Mouse (Mus musculus): ENCODE results near the gene Gpr37l1. TPM values are rescaled to one million over a fixed set of nuclear protein-coding genes. Genes with fewer than 3 reads are reported as not detected.

Gpr37l1 gene
- polyA plus RNA-seq, 1 experiment from 2014 or later, result not detected

DNA sequence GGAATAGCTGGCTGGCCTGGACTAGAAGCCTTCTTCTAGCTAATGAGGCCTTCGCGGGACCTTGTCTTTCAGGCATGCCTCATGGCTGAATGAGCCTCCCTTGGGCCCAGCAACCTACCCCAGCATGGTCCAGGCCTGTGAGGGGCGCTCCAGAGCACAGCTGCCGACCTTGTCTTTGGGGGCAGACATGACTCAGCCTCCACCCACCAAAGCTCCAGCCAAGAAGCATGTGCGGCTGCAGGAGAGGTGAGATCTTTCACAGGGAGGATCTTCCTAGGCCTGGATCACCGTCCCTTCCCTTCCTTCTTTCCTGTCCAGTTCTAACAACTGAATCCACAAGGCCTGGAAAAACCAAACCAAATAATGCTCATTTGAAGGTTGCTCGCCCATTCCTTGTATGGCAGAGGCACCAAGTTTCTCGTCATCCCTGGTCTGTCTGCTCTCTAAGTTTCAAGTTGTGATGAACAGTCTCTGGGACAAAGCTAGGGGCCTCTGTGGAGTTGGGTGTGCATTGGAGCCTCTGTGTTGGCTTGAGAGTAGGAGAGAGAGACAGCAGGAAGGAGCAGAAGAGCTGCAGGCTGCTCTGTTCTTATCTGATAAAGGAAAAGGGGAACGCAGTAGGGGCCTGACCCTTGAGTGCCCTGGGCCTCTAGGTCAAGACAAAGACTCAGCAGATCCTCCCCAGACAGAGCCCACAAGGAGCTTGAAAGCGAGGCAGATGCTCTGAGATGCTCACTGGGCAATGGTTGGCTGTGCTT lies 33.6 kb downstream of the Gpr37l1 start:
- ATAC-seq (ENCODE audit: insufficient number of reproducible peaks, insufficient read depth, low FRiP score, low read depth), result no peak
- WGBS, result 75% methylated on average over 10 of the region's 10 CpGs

DNA sequence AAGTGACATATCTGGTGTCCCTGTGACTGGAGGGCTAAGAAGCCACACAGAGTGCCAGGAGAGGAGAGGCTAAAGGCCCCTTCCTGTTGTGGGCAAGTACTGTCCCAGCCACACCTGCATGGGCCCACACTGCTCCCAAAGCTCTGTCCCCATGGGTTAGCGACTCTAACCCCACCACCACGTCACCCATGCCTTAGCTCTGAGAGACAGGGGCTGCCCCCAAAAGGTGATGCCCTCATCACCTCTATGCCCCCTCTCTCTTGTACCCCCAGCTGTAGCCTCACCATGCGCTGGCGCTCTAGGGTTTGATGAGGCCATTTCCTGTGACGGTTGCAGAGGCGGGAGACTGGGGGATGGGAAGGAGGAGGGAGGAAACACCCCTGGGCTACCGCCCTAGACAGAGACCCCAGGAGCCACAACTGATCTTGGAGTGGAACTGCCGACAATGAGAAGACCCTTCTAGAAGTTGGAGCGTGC lies 34.5 kb downstream of the Gpr37l1 start:
- 78% methylated on average over 9 of the region's 9 CpGs for WGBS
- H3K4me2 ChIP-seq (ENCODE audit: low read length), result no peak overlapping the region
- no peak overlapping the region for H3K4me3 ChIP-seq (ENCODE audit: control insufficient read depth in 1 of 2, insufficient read depth in 1 of 2, low read depth in 1 of 2, low read length in 2 of 2)
- no peak for ATAC-seq (ENCODE audit: insufficient number of reproducible peaks, insufficient read depth, low FRiP score, low read depth)
- peaks cover 32% of the 10 kb centered on the region for H3K27me3 ChIP-seq (ENCODE audit: control insufficient read depth, insufficient read depth, low read length)
- no peaks in the 10 kb centered on the region for H3K36me3 ChIP-seq (ENCODE audit: control insufficient read depth, insufficient read depth, low read length)
- no peak overlapping the region for H3K9ac ChIP-seq (ENCODE audit: low read length)
- peaks cover 18 to 21% of the 10 kb centered on the region in 2 experiments for H3K4me1 ChIP-seq (ENCODE audit: control insufficient read depth in 2 of 2, insufficient read depth in 2 of 2, low read length in 2 of 2)
- H3K9me3 ChIP-seq (ENCODE audit: control insufficient read depth, low read length), result no peaks in the 10 kb centered on the region
- H3K27ac ChIP-seq (replicated peaks in 1 of 2; ENCODE audit: control insufficient read depth in 1 of 2, insufficient read depth in 1 of 2, low read depth in 2 of 2, low read length in 2 of 2), result no peak overlapping the region

More for the DNA sequence above, 33.6 kb downstream of the Gpr37l1 start:
- Histone ChIP-seq H3K9me3 (ENCODE audit: control insufficient read depth, low read length) (no peaks in the 10 kb centered on the region), H3K27me3 (ENCODE audit: control insufficient read depth, insufficient read depth, low read length) (peaks cover 23% of the 10 kb centered on the region), H3K4me1 (ENCODE audit: control insufficient read depth in 2 of 2, insufficient read depth in 2 of 2, low read length in 2 of 2) (peaks cover 18 to 21% of the 10 kb centered on the region in 2 experiments), H3K4me3 (ENCODE audit: control insufficient read depth in 1 of 2, insufficient read depth in 1 of 2, low read depth in 1 of 2, low read length in 2 of 2) (no peak overlapping the region), H3K27ac (replicated peaks in 1 of 2; ENCODE audit: control insufficient read depth in 1 of 2, insufficient read depth in 1 of 2, low read depth in 2 of 2, low read length in 2 of 2) (no peak overlapping the region), H3K4me2 (ENCODE audit: low read length) (no peak overlapping the region), H3K36me3 (ENCODE audit: control insufficient read depth, insufficient read depth, low read length) (no peaks in the 10 kb centered on the region), H3K9ac (ENCODE audit: low read length) (no peak overlapping the region)

DNA sequence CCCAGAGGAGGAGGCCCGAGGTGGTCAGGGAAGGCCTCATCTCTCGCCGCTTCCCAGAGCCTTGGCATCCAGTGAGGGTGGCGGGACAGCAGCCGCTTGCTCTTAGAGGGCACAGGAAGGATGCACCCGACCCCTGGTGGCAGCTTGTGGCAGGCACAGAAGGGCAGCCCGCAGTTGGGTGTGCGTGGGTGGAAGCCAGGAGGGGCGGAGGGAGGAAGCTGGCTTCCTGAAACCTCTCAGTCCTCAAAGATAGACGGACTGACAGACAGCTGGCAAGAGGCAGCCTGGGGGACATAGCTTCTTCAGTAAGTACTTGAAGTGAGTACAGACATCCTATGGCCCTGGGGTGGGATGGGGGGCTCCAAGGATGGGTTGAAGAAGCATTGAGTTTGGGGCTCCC lies 35.0 kb downstream of the Gpr37l1 start, which contains the start of gene Ptpn7:
Gene Ptpn7, plus strand, starts transcription at position 228 of the 400 bp plus-strand sequence.
- no peak within 1 kb of the TSS for H3K27ac ChIP-seq (replicated peaks in 1 of 2; ENCODE audit: control insufficient read depth in 1 of 2, insufficient read depth in 1 of 2, low read depth in 2 of 2, low read length in 2 of 2)
- no peak within 1 kb of the TSS for H3K9ac ChIP-seq (ENCODE audit: low read length)
- H3K36me3 ChIP-seq (ENCODE audit: control insufficient read depth, insufficient read depth, low read length), result no peaks in the 10 kb centered on the region
- peaks cover 36% of the 10 kb centered on the region for H3K27me3 ChIP-seq (ENCODE audit: control insufficient read depth, insufficient read depth, low read length)
- ATAC-seq (ENCODE audit: insufficient number of reproducible peaks, insufficient read depth, low FRiP score, low read depth), result no peak
- H3K9me3 ChIP-seq (ENCODE audit: control insufficient read depth, low read length), result no peaks in the 10 kb centered on the region
- 12% methylated on average over 10 of the region's 10 CpGs for WGBS
- peaks cover 18 to 21% of the 10 kb centered on the region in 2 experiments for H3K4me1 ChIP-seq (ENCODE audit: control insufficient read depth in 2 of 2, insufficient read depth in 2 of 2, low read length in 2 of 2)
- no peak within 1 kb of the TSS for H3K4me2 ChIP-seq (ENCODE audit: low read length)
- no peak within 1 kb of the TSS for H3K4me3 ChIP-seq (ENCODE audit: control insufficient read depth in 1 of 2, insufficient read depth in 1 of 2, low read depth in 1 of 2, low read length in 2 of 2)

DNA sequence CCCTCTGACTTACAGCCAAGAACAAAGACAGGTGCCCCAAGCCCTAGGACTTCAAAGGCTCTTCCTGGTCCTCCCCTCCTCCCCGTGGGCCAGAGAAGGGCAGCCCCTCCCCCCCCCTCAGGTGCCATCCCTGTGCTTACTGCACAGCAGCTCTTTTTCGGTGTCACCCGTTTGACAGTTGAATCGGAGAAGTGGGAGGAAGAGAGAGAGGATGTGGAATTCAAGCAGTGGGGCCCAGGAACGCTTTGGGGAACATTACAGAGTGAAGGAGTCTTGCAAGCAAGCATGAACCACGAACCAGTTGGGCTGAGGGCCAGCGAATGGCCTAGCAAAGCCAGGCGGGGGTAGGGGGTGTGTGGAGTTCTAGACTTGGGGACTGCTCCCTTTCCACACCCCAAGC lies 35.9 kb downstream of the Gpr37l1 start:
- 48% methylated on average over 8 of the region's 8 CpGs for WGBS
- no peak overlapping the region for H3K4me2 ChIP-seq (ENCODE audit: low read length)
- H3K27me3 ChIP-seq (ENCODE audit: control insufficient read depth, insufficient read depth, low read length), result peaks cover 41% of the 10 kb centered on the region
- no peaks in the 10 kb centered on the region for H3K36me3 ChIP-seq (ENCODE audit: control insufficient read depth, insufficient read depth, low read length)
- H3K4me1 ChIP-seq (ENCODE audit: control insufficient read depth in 2 of 2, insufficient read depth in 2 of 2, low read length in 2 of 2), result peaks cover 18 to 25% of the 10 kb centered on the region in 2 experiments
- H3K9ac ChIP-seq (ENCODE audit: low read length), result no peak overlapping the region
- no peaks in the 10 kb centered on the region for H3K9me3 ChIP-seq (ENCODE audit: control insufficient read depth, low read length)
- H3K27ac ChIP-seq (replicated peaks in 1 of 2; ENCODE audit: control insufficient read depth in 1 of 2, insufficient read depth in 1 of 2, low read depth in 2 of 2, low read length in 2 of 2), result no peak overlapping the region
- no peak for ATAC-seq (ENCODE audit: insufficient number of reproducible peaks, insufficient read depth, low FRiP score, low read depth)
- H3K4me3 ChIP-seq (ENCODE audit: control insufficient read depth in 1 of 2, insufficient read depth in 1 of 2, low read depth in 1 of 2, low read length in 2 of 2), result no peak overlapping the region

- Histone ChIP-seq H3K4me2 (ENCODE audit: low read length) (no peak overlapping the region; the same call in 1 of the 2 replicates), H3K27me3 (ENCODE audit: control insufficient read depth, insufficient read depth, low read length) (peaks cover 46% of the 10 kb centered on the region), H3K4me1 (ENCODE audit: control insufficient read depth in 2 of 2, insufficient read depth in 2 of 2, low read length in 2 of 2) (peaks cover 21 to 25% of the 10 kb centered on the region in 2 experiments), H3K9me3 (ENCODE audit: control insufficient read depth, low read length) (no peaks in the 10 kb centered on the region), H3K27ac (replicated peaks in 1 of 2; ENCODE audit: control insufficient read depth in 1 of 2, insufficient read depth in 1 of 2, low read depth in 2 of 2, low read length in 2 of 2) (no peak overlapping the region), H3K9ac (ENCODE audit: low read length) (no peak overlapping the region), H3K4me3 (ENCODE audit: control insufficient read depth in 1 of 2, insufficient read depth in 1 of 2, low read depth in 1 of 2, low read length in 2 of 2) (no peak overlapping the region), H3K36me3 (ENCODE audit: control insufficient read depth, insufficient read depth, low read length) (no peaks in the 10 kb centered on the region)
- 24% methylated on average over 6 of the region's 6 CpGs for WGBS
- no peak for ATAC-seq (ENCODE audit: insufficient number of reproducible peaks, insufficient read depth, low FRiP score, low read depth)
Measured at GRCm38 (mm10) chr1:135131034-135131433, 36.4 kb downstream of the Gpr37l1 start.

- ATAC-seq (ENCODE audit: insufficient number of reproducible peaks, insufficient read depth, low FRiP score, low read depth), result no peak
- Histone ChIP-seq H3K4me2 (ENCODE audit: low read length) (no peak overlapping the region), H3K27me3 (ENCODE audit: control insufficient read depth, insufficient read depth, low read length) (peaks cover 47% of the 10 kb centered on the region), H3K4me1 (ENCODE audit: control insufficient read depth in 2 of 2, insufficient read depth in 2 of 2, low read length in 2 of 2) (peaks cover 21 to 25% of the 10 kb centered on the region in 2 experiments), H3K36me3 (ENCODE audit: control insufficient read depth, insufficient read depth, low read length) (no peaks in the 10 kb centered on the region), H3K9me3 (ENCODE audit: control insufficient read depth, low read length) (no peaks in the 10 kb centered on the region), H3K9ac (ENCODE audit: low read length) (no peak overlapping the region), H3K27ac (replicated peaks in 1 of 2; ENCODE audit: control insufficient read depth in 1 of 2, insufficient read depth in 1 of 2, low read depth in 2 of 2, low read length in 2 of 2) (no peak overlapping the region), H3K4me3 (ENCODE audit: control insufficient read depth in 1 of 2, insufficient read depth in 1 of 2, low read depth in 1 of 2, low read length in 2 of 2) (no peak overlapping the region)
- 58% methylated on average over 2 of the region's 2 CpGs for WGBS
Measured at GRCm38 (mm10) chr1:135130376-135131018, 37.0 kb downstream of the Gpr37l1 start.

- H3K4me1 ChIP-seq (ENCODE audit: control insufficient read depth in 2 of 2, insufficient read depth in 2 of 2, low read length in 2 of 2), result peaks cover 21 to 25% of the 10 kb centered on the region in 2 experiments
- whole genome bisulfite sequencing, result 74% methylated on average over 9 of the region's 9 CpGs
- H3K4me3 ChIP-seq (ENCODE audit: control insufficient read depth in 1 of 2, insufficient read depth in 1 of 2, low read depth in 1 of 2, low read length in 2 of 2), result no peak overlapping the region
- no peak for ATAC-seq (ENCODE audit: insufficient number of reproducible peaks, insufficient read depth, low FRiP score, low read depth)
- no peak overlapping the region for H3K4me2 ChIP-seq (ENCODE audit: low read length)
- no peaks in the 10 kb centered on the region for H3K9me3 ChIP-seq (ENCODE audit: control insufficient read depth, low read length)
- peaks cover 55% of the 10 kb centered on the region for H3K27me3 ChIP-seq (ENCODE audit: control insufficient read depth, insufficient read depth, low read length)
- H3K27ac ChIP-seq (replicated peaks in 1 of 2; ENCODE audit: control insufficient read depth in 1 of 2, insufficient read depth in 1 of 2, low read depth in 2 of 2, low read length in 2 of 2), result no peak overlapping the region
- no peaks in the 10 kb centered on the region for H3K36me3 ChIP-seq (ENCODE audit: control insufficient read depth, insufficient read depth, low read length)
- no peak overlapping the region for H3K9ac ChIP-seq (ENCODE audit: low read length)
Measured at GRCm38 (mm10) chr1:135129543-135130183, 37.8 kb downstream of the Gpr37l1 start.
